Mouse (Mus musculus): ENCODE measurements around the gene Zfp239.
A peak's percentile ranks its signal among the peaks of the same experiment; 100 is the strongest.

Gene Zfp239

GRCm38 (mm10) chr6:117879408-117880115, 17.7 kb downstream of the Zfp239 start:
- peak; percentile 98 to 99 for DNase-seq

- DNase-seq, result no peak
Measured at GRCm38 (mm10) chr6:117880394-117880838, 18.5 kb downstream of the Zfp239 start.

- DNase-seq, result peak in 1 of 2 experiments; percentile 20
Measured at GRCm38 (mm10) chr6:117881229-117881628, 19.3 kb downstream of the Zfp239 start.

GRCm38 (mm10) chr6:117881997-117882396, 20.1 kb downstream of the Zfp239 start:
- DNase-seq, result no peak

GRCm38 (mm10) chr6:117885943-117886342, 24.0 kb downstream of the Zfp239 start:
- DNase-seq, result no peak

- no peak for DNase-seq
Measured at GRCm38 (mm10) chr6:117888032-117888431, 26.1 kb downstream of the Zfp239 start.

- DNase-seq, result no peak
Measured at GRCm38 (mm10) chr6:117888642-117889096, 26.8 kb downstream of the Zfp239 start.

- DNase-seq, result peak in 1 of 2 experiments; percentile 19
Measured at GRCm38 (mm10) chr6:117890257-117890656, 28.4 kb downstream of the Zfp239 start.

- DNase-seq, result peak in 1 of 2 experiments; percentile 41
Measured at GRCm38 (mm10) chr6:117891369-117892160, 29.7 kb downstream of the Zfp239 start.

GRCm38 (mm10) chr6:117892386-117892785, 30.5 kb downstream of the Zfp239 start:
- no peak for DNase-seq

- DNase-seq, result no peak
Measured at GRCm38 (mm10) chr6:117893435-117893834, 31.5 kb downstream of the Zfp239 start.

- DNase-seq, result no peak
Measured at GRCm38 (mm10) chr6:117897800-117898199, 35.9 kb downstream of the Zfp239 start.

- peak; percentile 52 to 66 for DNase-seq
Measured at GRCm38 (mm10) chr6:117900126-117901080, 38.5 kb downstream of the Zfp239 start, which contains the start of gene Hnrnpf. Hnrnpf (plus strand) TSS chr6:117900324.

- DNase-seq, result no peak
Measured at GRCm38 (mm10) chr6:117901510-117902402, 39.9 kb downstream of the Zfp239 start.

GRCm38 (mm10) chr6:117902556-117902955, 40.7 kb downstream of the Zfp239 start:
- no peak for DNase-seq

- DNase-seq, result no peak
Measured at GRCm38 (mm10) chr6:117903836-117904235, 41.9 kb downstream of the Zfp239 start.

- no peak for DNase-seq
Measured at GRCm38 (mm10) chr6:117905260-117905930, 43.5 kb downstream of the Zfp239 start.

- DNase-seq, result no peak
Measured at GRCm38 (mm10) chr6:117906015-117906531, 44.2 kb downstream of the Zfp239 start.

- peak; percentile 92 to 97 for DNase-seq
Measured at GRCm38 (mm10) chr6:117906590-117907271, 44.8 kb downstream of the Zfp239 start.

Measured in spleen, adult 18-20 months (tissue).